Mouse (Mus musculus) CH12.LX (cell line): ENCODE data around the gene Csrnp1. TPM values are rescaled to one million over a fixed set of nuclear protein-coding genes. Genes with fewer than 3 reads are reported as not detected.

ENCODE experiments used
- DNase-seq: peaks from one replicate; pipeline ENCODE4 v3.0.0-alpha.2; 2013; ENCODE audit errors: extremely low read depth
- H3K27ac ChIP-seq: 2 replicates; pipeline ENCODE4 v1.5.1; 2012; ENCODE audit warnings: low read depth, mild to moderate bottlenecking, control low read depth, moderate library complexity; ENCODE audit not compliant: insufficient read depth
- H3K27me3 ChIP-seq: replicated peaks from 2 replicates; pipeline ENCODE3; 2012; ENCODE audit warnings: inconsistent platforms
- H3K36me3 ChIP-seq, 2 experiments: replicated peaks in 1 of 2; 2 replicates each; pipeline versions ENCODE3 to v1.6.1; 2012; ENCODE audit warnings: inconsistent platforms in 1 of 2, low read length in 1 of 2, mild to moderate bottlenecking in 1 of 2, mixed read lengths in 1 of 2, moderate library complexity in 1 of 2; ENCODE audit not compliant: control insufficient read depth in 1 of 2, insufficient read depth in 1 of 2
- H3K4me1 ChIP-seq, 2 experiments: 2 replicates each; pipeline ENCODE4 v1.6.1; 2012; ENCODE audit warnings: inconsistent platforms in 1 of 2, moderate library complexity in 1 of 2; ENCODE audit not compliant: insufficient read depth in 2 of 2, control insufficient read depth in 1 of 2
- H3K4me2 ChIP-seq: 2 replicates; pipeline ENCODE4 v1.6.1; 2012; ENCODE audit warnings: low read depth, mild to moderate bottlenecking, control low read depth; ENCODE audit not compliant: poor library complexity, insufficient read depth, severe bottlenecking
- H3K4me3 ChIP-seq, 3 experiments: fragments of 150-350 bp in 1 of 3; sonication (generic) in 1 of 3; replicated peaks in 1 of 3; 2 replicates each; pipeline versions ENCODE3 to v1.5.1; 2011 to 2012; ENCODE audit warnings: low read depth in 2 of 3, low read length in 2 of 3, mild to moderate bottlenecking in 2 of 3, moderate library complexity in 2 of 3, control low read depth in 1 of 3, improper control_type of control experiment in 1 of 3, inconsistent platforms in 1 of 3, mixed read lengths in 1 of 3; ENCODE audit not compliant: poor library complexity in 1 of 3
- H3K79me2 ChIP-seq: replicated peaks from 2 replicates; pipeline ENCODE4 v1.6.1; 2012; ENCODE audit warnings: mild to moderate bottlenecking, moderate library complexity; ENCODE audit not compliant: control insufficient read depth, poor library complexity, insufficient read depth, severe bottlenecking; ENCODE audit errors: extremely low read depth
- H3K9ac ChIP-seq: 2 replicates; pipeline ENCODE4 v1.6.1; 2012; ENCODE audit warnings: low read depth, mild to moderate bottlenecking, control low read depth, moderate library complexity; ENCODE audit not compliant: insufficient read depth
- H3K9me3 ChIP-seq: replicated peaks from 2 replicates; pipeline ENCODE3; 2012; ENCODE audit warnings: low read length, inconsistent platforms, mixed read lengths
- BHLHE40 ChIP-seq: IDR thresholded peaks from 2 replicates; pipeline ENCODE4 v1.6.1; 2011; ENCODE audit warnings: mild to moderate bottlenecking, low read depth, low read length, improper control_type of control experiment
- CHD1 ChIP-seq: IDR thresholded peaks from 2 replicates; pipeline ENCODE4 v1.6.1; 2012; ENCODE audit warnings: low read depth, low read length, improper control_type of control experiment, inconsistent platforms
- CHD2 ChIP-seq: IDR thresholded peaks from 2 replicates; pipeline ENCODE4 v1.6.1; 2011; ENCODE audit warnings: low read length, improper control_type of control experiment
- CTCF ChIP-seq, 2 experiments: IDR thresholded peaks in 1 of 2; conservative IDR thresholded peaks in 1 of 2; 2 replicates each; pipeline ENCODE4 v1.5.1; 2011 to 2012; ENCODE audit warnings: low read depth in 2 of 2, low read length in 2 of 2, improper control_type of control experiment in 1 of 2, inconsistent platforms in 1 of 2, mild to moderate bottlenecking in 1 of 2, moderate library complexity in 1 of 2
- E2F4 ChIP-seq: IDR thresholded peaks from 2 replicates; pipeline ENCODE4 v1.6.1; 2011; ENCODE audit warnings: low read depth, low read length, improper control_type of control experiment; ENCODE audit not compliant: insufficient replicate concordance
- ELF1 ChIP-seq: IDR thresholded peaks from 2 replicates; pipeline ENCODE4 v1.6.1; 2014; ENCODE audit warnings: low read depth, mild to moderate bottlenecking, inconsistent platforms, low read length, improper control_type of control experiment
- GABPA ChIP-seq: IDR thresholded peaks from 2 replicates; pipeline ENCODE4 v1.6.1; 2012; ENCODE audit warnings: low read depth, low read length, improper control_type of control experiment, inconsistent platforms; ENCODE audit not compliant: insufficient replicate concordance
- HCFC1 ChIP-seq: IDR thresholded peaks from 2 replicates; pipeline ENCODE4 v1.6.1; 2012; ENCODE audit warnings: low read depth, mild to moderate bottlenecking, inconsistent platforms, low read length, improper control_type of control experiment
- IRF4 ChIP-seq: IDR thresholded peaks from 2 replicates; pipeline ENCODE4 v1.6.1; 2014; ENCODE audit warnings: low read depth, mild to moderate bottlenecking, inconsistent platforms, low read length, improper control_type of control experiment
- JUN ChIP-seq: IDR thresholded peaks from 2 replicates; pipeline ENCODE4 v1.6.1; 2011; ENCODE audit warnings: low read depth, mild to moderate bottlenecking, low read length, improper control_type of control experiment, moderate library complexity; ENCODE audit not compliant: insufficient read depth
- JUND ChIP-seq: conservative IDR thresholded peaks from 2 replicates; pipeline ENCODE4 v1.6.1; 2011; ENCODE audit warnings: low read depth, low read length, improper control_type of control experiment
- KAT2A ChIP-seq: IDR thresholded peaks from 2 replicates; pipeline ENCODE4 v1.6.1; 2012; ENCODE audit warnings: low read length, improper control_type of control experiment, inconsistent platforms; ENCODE audit not compliant: insufficient replicate concordance
- MAX ChIP-seq: IDR thresholded peaks from 2 replicates; pipeline ENCODE4 v1.6.1; 2011; ENCODE audit warnings: low read length, improper control_type of control experiment
- MAZ ChIP-seq: IDR thresholded peaks from 2 replicates; pipeline ENCODE4 v1.6.1; 2012; ENCODE audit warnings: low read depth, mild to moderate bottlenecking, inconsistent platforms, low read length, improper control_type of control experiment, moderate library complexity
- MXI1 ChIP-seq: IDR thresholded peaks from 2 replicates; pipeline ENCODE4 v1.6.1; 2011; ENCODE audit warnings: mild to moderate bottlenecking, low read depth, low read length, improper control_type of control experiment
- PAX5 ChIP-seq: IDR thresholded peaks from 2 replicates; pipeline ENCODE4 v1.6.1; 2012; ENCODE audit warnings: low read length, inconsistent platforms, mixed read lengths
- POLR2A ChIP-seq: IDR thresholded peaks from 2 replicates; pipeline ENCODE4 v1.6.1; 2011; ENCODE audit warnings: low read depth, mild to moderate bottlenecking, improper control_type of control experiment, low read length
- POLR2AphosphoS2 ChIP-seq: IDR thresholded peaks from 2 replicates; pipeline ENCODE4 v1.6.1; 2011; ENCODE audit warnings: low read depth, low read length, improper control_type of control experiment
- RCOR1 ChIP-seq: conservative IDR thresholded peaks from 2 replicates; pipeline ENCODE4 v1.6.1; 2012; ENCODE audit warnings: low read depth, mild to moderate bottlenecking, inconsistent platforms, low read length, improper control_type of control experiment
- SIN3A ChIP-seq: IDR thresholded peaks from 2 replicates; pipeline ENCODE4 v1.6.1; 2012; ENCODE audit warnings: low read length, improper control_type of control experiment, inconsistent platforms
- SMC3 ChIP-seq: IDR thresholded peaks from 2 replicates; pipeline ENCODE4 v1.6.1; 2011; ENCODE audit warnings: low read depth, low read length, improper control_type of control experiment
- TBP ChIP-seq: conservative IDR thresholded peaks from 2 replicates; pipeline ENCODE4 v1.6.1; 2011; ENCODE audit warnings: low read depth, low read length, improper control_type of control experiment
- TCF12 ChIP-seq: IDR thresholded peaks from 2 replicates; pipeline ENCODE4 v1.6.1; 2014; ENCODE audit warnings: low read depth, mild to moderate bottlenecking, inconsistent platforms, low read length, improper control_type of control experiment
- UBTF ChIP-seq: IDR thresholded peaks from 2 replicates; pipeline ENCODE4 v1.6.1; 2012; ENCODE audit warnings: low read depth, mild to moderate bottlenecking, inconsistent platforms, low read length, improper control_type of control experiment, moderate library complexity
- USF1 ChIP-seq: IDR thresholded peaks from 2 replicates; pipeline ENCODE4 v1.6.1; 2014; ENCODE audit warnings: low read depth, mild to moderate bottlenecking, inconsistent platforms, low read length, improper control_type of control experiment
- USF2 ChIP-seq: conservative IDR thresholded peaks from 2 replicates; pipeline ENCODE4 v1.6.1; 2011; ENCODE audit warnings: low read depth, low read length, improper control_type of control experiment
- ZC3H11A ChIP-seq: IDR thresholded peaks from 2 replicates; pipeline ENCODE4 v1.6.1; 2012; ENCODE audit warnings: low read depth, mild to moderate bottlenecking, inconsistent platforms, low read length, improper control_type of control experiment
- ZKSCAN1 ChIP-seq: IDR thresholded peaks from 2 replicates; pipeline ENCODE4 v1.6.1; 2012; ENCODE audit warnings: low read depth, inconsistent platforms, low read length, improper control_type of control experiment, borderline replicate concordance
- ZMIZ1 ChIP-seq: IDR thresholded peaks from 2 replicates; pipeline ENCODE4 v1.6.1; 2012; ENCODE audit warnings: low read depth, mild to moderate bottlenecking, inconsistent platforms, low read length, improper control_type of control experiment
- dilution Hi-C: fragments of 300-500 bp; cut with MboI; formaldehyde crosslinking; loops from 2 replicates; pipeline ENCODE4 v1.14.3; 2020; ENCODE audit warnings: low sequenced_read_pairs; ENCODE audit not compliant: extremely low pct_unique_long_range_greater_than_20kb, extremely low pct_ligation_motif_present
- in situ Hi-C: fragments of 300-500 bp; cut with MboI; formaldehyde crosslinking; loops from 3 replicates; pipeline ENCODE4 v1.14.3; 2019; ENCODE audit warnings: low sequenced_read_pairs, low pct_ligation_motif_present, low pct_unique_long_range_greater_than_20kb, mixed read lengths
- polyA plus RNA-seq: library from polyadenylated mRNA; unstranded; fragments of >175 nt; gene quantifications from 2 replicates; pipeline ENCODE4 v1.2.1, GENCODE M21; 2012; ENCODE audit warnings: low read depth; ENCODE audit not compliant: insufficient read length
- total RNA-seq, 2 experiments: library from RNA; depleted of rRNA; stranded (reverse); fragments of 300-350 nt in 1 of 2; fragments of >200 nt in 1 of 2; gene quantifications; 2 replicates each; pipeline ENCODE4 v1.2.3; 2012 to 2014

Gene Csrnp1
- total and polyA plus RNA-seq, 3 experiments: 7.8 to 15.5 (median 8.6) TPM

- Histone ChIP-seq H3K9me3 (peaks cover 2% of the 10 kb centered on the region), H3K36me3 (peaks cover 39 to 53% of the 10 kb centered on the region in 2 experiments), H3K4me2 (no peak overlapping the region), H3K4me1 (peaks cover 21 to 53% of the 10 kb centered on the region in 2 experiments), H3K79me2 (peaks cover 12% of the 10 kb centered on the region), H3K27me3 (no peaks in the 10 kb centered on the region), H3K27ac (no peak overlapping the region), H3K4me3 (no peak overlapping the region), H3K9ac (no peak overlapping the region)
- DNase-seq: no peak
- dilution Hi-C loops (no loop called here), in situ Hi-C loops (no loop called here)
- TF ChIP-seq MXI1: 0 out of 2 replicates have a peak, but pooled peaks have one; percentile 1
- TF ChIP-seq SMC3: no peak; the same call in 1 of the 2 replicates
- TF ChIP-seq CTCF (conservative IDR thresholded peaks at IDR 0.05 in 1 of 2, IDR thresholded peaks at IDR 0.05 in 1 of 2; ENCODE audit: low read depth in 2 of 2, low read length in 2 of 2): peak in 1 of 2 experiments; percentile 39; a peak in 2 of 4 replicates
These were observed 9.8 kb downstream of the Csrnp1 start for GRCm38 (mm10) chr9:119974609-119975008.

- Histone ChIP-seq H3K27ac (no peak overlapping the region), H3K79me2 (peaks cover 6% of the 10 kb centered on the region)
These were observed 10.5 kb downstream of the Csrnp1 start for GRCm38 (mm10) chr9:119973869-119974520.

GRCm38 (mm10) chr9:119973281-119973680, 11.2 kb downstream of the Csrnp1 start:
- Histone ChIP-seq H3K27ac (no peak overlapping the region), H3K4me1 (peaks cover 11 to 40% of the 10 kb centered on the region in 2 experiments), H3K36me3 (peaks cover 39 to 53% of the 10 kb centered on the region in 2 experiments), H3K27me3 (no peaks in the 10 kb centered on the region), H3K4me2 (no peak overlapping the region), H3K79me2 (peaks cover 5% of the 10 kb centered on the region), H3K9ac (no peak overlapping the region), H3K4me3 (no peak overlapping the region), H3K9me3 (peaks cover 2% of the 10 kb centered on the region)
- in situ Hi-C loops (no loop called here), dilution Hi-C loops (no loop called here)
- DNase-seq: no peak
- TF ChIP-seq ZMIZ1: no peak
- TF ChIP-seq TBP: no peak
- no peak for TF ChIP-seq ZC3H11A
- TF ChIP-seq HCFC1: no peak
- TF ChIP-seq JUN: no peak
- no peak for TF ChIP-seq USF1
- no peak for TF ChIP-seq ZKSCAN1
- TF ChIP-seq TCF12: no peak
- no peak for TF ChIP-seq CHD2
- no peak for TF ChIP-seq UBTF
- no peak for TF ChIP-seq PAX5
- TF ChIP-seq E2F4: no peak
- no peak for TF ChIP-seq JUND
- TF ChIP-seq RCOR1: no peak

More at GRCm38 (mm10) chr9:119973869-119974520, 10.5 kb downstream of the Csrnp1 start:
- H3K4me3 ChIP-seq: no peak overlapping the region
- TF ChIP-seq CHD2: no peak
- no peak for TF ChIP-seq IRF4
- TF ChIP-seq POLR2A: no peak
- TF ChIP-seq SMC3: peak; percentile 20; the same call in 1 of the 2 replicates
- TF ChIP-seq MXI1: 0 out of 2 replicates have a peak, but pooled peaks have one; percentile 24
- no peak for TF ChIP-seq CHD1
- no peak for TF ChIP-seq KAT2A
- TF ChIP-seq PAX5: no peak
- TF ChIP-seq MAX: no peak
- no peak for TF ChIP-seq GABPA
- no peak for TF ChIP-seq BHLHE40
- no peak for TF ChIP-seq USF2
- peak; percentile 63 to 70 for TF ChIP-seq CTCF (conservative IDR thresholded peaks at IDR 0.05 in 1 of 2, IDR thresholded peaks at IDR 0.05 in 1 of 2; ENCODE audit: low read depth in 2 of 2, low read length in 2 of 2)
- TF ChIP-seq E2F4: no peak
- TF ChIP-seq HCFC1: no peak
- no peak for TF ChIP-seq SIN3A
- TF ChIP-seq ZMIZ1: no peak
- TF ChIP-seq JUND: no peak
- no peak for TF ChIP-seq POLR2AphosphoS2
- TF ChIP-seq ELF1: no peak
- no peak for TF ChIP-seq MAZ
- no peaks in the 10 kb centered on the region for H3K27me3 ChIP-seq
- dilution Hi-C loops: no loop called here
- no peak overlapping the region for H3K4me2 ChIP-seq
- in situ Hi-C loops: no loop called here
- H3K36me3 ChIP-seq: peaks cover 39 to 53% of the 10 kb centered on the region in 2 experiments
- H3K4me1 ChIP-seq: peaks cover 16 to 47% of the 10 kb centered on the region in 2 experiments
- peaks cover 2% of the 10 kb centered on the region for H3K9me3 ChIP-seq
- no peak overlapping the region for H3K9ac ChIP-seq
- DNase-seq: no peak
